Mouse (Mus musculus) CH12.LX (cell line): ENCODE results near the gene Hypk.
"Not testable (repeated sequence)": the region's sequence is repeated elsewhere in the genome, so short reads cannot be mapped to it uniquely, and the experiment has no call there.

Source experiments
- CTCF ChIP-seq, 2 experiments: IDR thresholded peaks in 1 of 2; conservative IDR thresholded peaks in 1 of 2; 2 replicates each; pipeline ENCODE4 v1.5.1; 2011 to 2012; ENCODE audit warnings: low read depth in 2 of 2, low read length in 2 of 2, improper control_type of control experiment in 1 of 2, inconsistent platforms in 1 of 2, mild to moderate bottlenecking in 1 of 2, moderate library complexity in 1 of 2
- EP300 ChIP-seq: IDR thresholded peaks from 2 replicates; pipeline ENCODE4 v1.6.1; 2011; ENCODE audit warnings: low read length, improper control_type of control experiment
- POLR2A ChIP-seq: IDR thresholded peaks from 2 replicates; pipeline ENCODE4 v1.6.1; 2011; ENCODE audit warnings: low read depth, mild to moderate bottlenecking, improper control_type of control experiment, low read length

DNA sequence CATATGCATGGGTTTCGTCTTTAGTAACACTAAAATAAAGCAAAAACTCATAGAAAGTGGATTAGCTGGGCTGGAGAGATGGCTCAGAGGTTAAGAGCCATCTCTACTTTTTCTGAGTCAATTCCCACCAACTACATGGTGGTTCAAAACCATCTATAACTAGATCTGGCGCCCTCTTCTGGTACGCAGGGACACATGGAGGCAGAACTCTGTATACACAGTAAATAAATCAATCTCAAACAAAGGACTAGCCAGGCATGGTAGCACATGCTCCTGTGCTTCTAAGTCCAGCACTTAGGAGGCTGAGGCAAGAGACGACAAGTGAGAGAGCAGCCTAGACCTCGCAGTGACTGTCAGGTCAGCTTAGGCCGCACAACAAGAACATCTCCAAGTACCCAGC lies 48.5 kb downstream of the Hypk start:
- TF ChIP-seq CTCF (conservative IDR thresholded peaks at IDR 0.05 in 1 of 2, IDR thresholded peaks at IDR 0.05 in 1 of 2; ENCODE audit: low read depth in 2 of 2, low read length in 2 of 2); POLR2A; EP300: not testable (repeated sequence)
